Mouse (Mus musculus) ES-E14 (cell line): ENCODE measurements at regions not wholly inside any gene's neighbourhood (a gene's known extent, or its start where the extent isn't known, plus 50 kb on each side); places are given as distances from the start of the nearest gene placed in this dataset.
A peak's percentile ranks its signal among the peaks of the same experiment; 100 is the strongest.

Experiments
- DNase-seq: peaks from one replicate; pipeline ENCODE4 v3.0.0-alpha.2; 2013; ENCODE audit warnings: low read depth, low spot score
- H3K27ac ChIP-seq: 2 replicates; pipeline ENCODE4 v1.5.1; 2012; ENCODE audit warnings: low read depth, mild to moderate bottlenecking, low read length, moderate library complexity, mixed read lengths; ENCODE audit not compliant: poor library complexity, insufficient read depth, severe bottlenecking
- H3K36me3 ChIP-seq: 2 replicates; pipeline ENCODE4 v1.6.1; 2012; ENCODE audit warnings: mild to moderate bottlenecking, low read length, moderate library complexity, mixed read lengths; ENCODE audit not compliant: control insufficient read depth, poor library complexity, insufficient read depth, severe bottlenecking
- H3K4me1 ChIP-seq, 2 experiments: fragments of 150-350 bp in 1 of 2; sonication (generic) in 1 of 2; 2 replicates each; pipeline ENCODE4 v1.6.1; 2012; ENCODE audit warnings: low read length in 2 of 2, mild to moderate bottlenecking in 1 of 2, mixed read lengths in 1 of 2; ENCODE audit not compliant: control insufficient read depth in 2 of 2, insufficient read depth in 2 of 2, poor library complexity in 1 of 2
- H3K4me3 ChIP-seq, 2 experiments: fragments of 150-350 bp in 1 of 2; sonication (generic) in 1 of 2; 2 replicates each; pipeline ENCODE4 v1.5.1; 2012; ENCODE audit warnings: low read length in 2 of 2, low read depth in 1 of 2, mild to moderate bottlenecking in 1 of 2, mixed read lengths in 1 of 2; ENCODE audit not compliant: insufficient read depth in 1 of 2, poor library complexity in 1 of 2, severe bottlenecking in 1 of 2
- H3K9ac ChIP-seq: 2 replicates; pipeline ENCODE4 v1.6.1; 2012; ENCODE audit warnings: low read depth, mild to moderate bottlenecking, low read length, mixed read lengths; ENCODE audit not compliant: poor library complexity, insufficient read depth, severe bottlenecking
- H3K9me3 ChIP-seq: fragments of 150-350 bp; sonication (generic); 2 replicates; pipeline ENCODE4 v1.6.1; 2012; ENCODE audit warnings: low read depth, mild to moderate bottlenecking, low read length; ENCODE audit not compliant: control insufficient read depth, insufficient read depth
- CHD2 ChIP-seq: IDR thresholded peaks from 2 replicates; pipeline ENCODE4 v1.6.1; 2014; ENCODE audit warnings: mild to moderate bottlenecking, low read depth, low read length, inconsistent platforms
- HCFC1 ChIP-seq: IDR thresholded peaks from 2 replicates; pipeline ENCODE4 v1.6.1; 2012; ENCODE audit warnings: low read length, inconsistent platforms, borderline replicate concordance; ENCODE audit not compliant: insufficient read depth
- MAFK ChIP-seq: IDR thresholded peaks from 2 replicates; pipeline ENCODE4 v1.6.1; 2014; ENCODE audit warnings: mild to moderate bottlenecking, low read depth, low read length, inconsistent platforms; ENCODE audit not compliant: insufficient read depth
- ZC3H11A ChIP-seq: IDR thresholded peaks from 2 replicates; pipeline ENCODE4 v1.6.1; 2012; ENCODE audit warnings: low read depth, mild to moderate bottlenecking, inconsistent platforms, low read length, borderline replicate concordance
- ZNF384 ChIP-seq: IDR thresholded peaks from 2 replicates; pipeline ENCODE4 v1.6.1; 2012; ENCODE audit warnings: low read depth, low read length, inconsistent platforms
- in situ Hi-C, 2 experiments: fragments of 600-800 bp; cut with MboI; formaldehyde crosslinking; loops; one replicate each; pipeline ENCODE4 v1.15.1; 2025; ENCODE audit warnings: low sequenced_read_pairs in 2 of 2, inconsistent platforms in 1 of 2; ENCODE audit not compliant: unreplicated experiment in 2 of 2

GRCm38 (mm10) chr11:24397710-24398109 lies 319.9 kb downstream of the Bcl11a start:
- Histone ChIP-seq H3K9ac (no peak overlapping the region), H3K4me3 (no peak overlapping the region), H3K9me3 (no peaks in the 10 kb centered on the region), H3K4me1 (no peaks in the 10 kb centered on the region), H3K36me3 (no peaks in the 10 kb centered on the region), H3K27ac (no peak overlapping the region)
- TF ChIP-seq ZNF384: no peak
- TF ChIP-seq MAFK: no peak
- no peak for TF ChIP-seq ZC3H11A
- no peak for TF ChIP-seq HCFC1
- TF ChIP-seq CHD2: no peak
- in situ Hi-C loops: no loop called here
- no peak for DNase-seq

DNA sequence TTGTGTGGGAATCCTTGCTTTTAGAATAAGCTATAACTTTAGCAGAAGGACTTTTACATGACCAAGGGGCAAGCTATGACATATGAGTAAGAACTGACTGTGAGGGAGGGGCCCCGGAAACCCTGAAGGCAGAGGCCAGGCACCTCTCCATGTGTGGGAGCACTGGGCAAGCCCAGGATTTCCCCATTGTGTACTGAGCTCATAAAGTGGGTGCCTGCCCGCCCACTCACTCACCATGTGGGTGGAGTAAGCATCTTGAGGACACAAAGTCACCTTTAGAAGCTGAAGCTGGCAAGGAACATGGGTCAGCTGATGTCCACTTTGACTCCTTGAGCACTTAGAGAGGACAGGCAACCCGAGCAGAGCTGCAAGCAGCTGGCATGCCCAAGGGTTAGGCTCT lies 323.3 kb downstream of the Bcl11a start:
- H3K9ac ChIP-seq: no peak overlapping the region
- in situ Hi-C loops: no loop called here
- H3K27ac ChIP-seq: no peak overlapping the region
- H3K36me3 ChIP-seq: no peaks in the 10 kb centered on the region
- H3K4me1 ChIP-seq: no peaks in the 10 kb centered on the region
- TF ChIP-seq MAFK (no peak), HCFC1 (no peak), CHD2 (no peak), ZNF384 (no peak), ZC3H11A (no peak)
- no peaks in the 10 kb centered on the region for H3K9me3 ChIP-seq
- no peak overlapping the region for H3K4me3 ChIP-seq
- no peak for DNase-seq

DNA sequence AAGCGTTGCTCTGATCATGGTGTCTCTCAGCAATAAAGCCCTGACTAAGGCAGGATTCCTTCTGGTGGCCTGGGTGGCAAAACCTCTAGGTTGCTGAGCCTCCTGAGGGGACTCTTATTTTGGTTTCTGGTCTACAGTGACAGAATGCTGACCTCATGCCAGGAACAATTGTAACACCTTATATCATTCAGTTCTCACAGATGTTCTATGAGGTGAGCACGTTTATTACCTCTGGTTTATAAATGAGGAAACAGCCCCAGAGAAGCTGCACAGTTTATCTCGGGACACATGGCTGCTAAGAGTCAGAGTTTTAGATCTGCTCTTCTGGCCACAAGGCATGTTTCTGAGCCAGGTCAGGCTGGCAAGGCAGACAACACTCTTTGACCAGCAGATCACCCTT lies 324.3 kb downstream of the Bcl11a start:
- H3K4me1 ChIP-seq: no peaks in the 10 kb centered on the region
- H3K9me3 ChIP-seq: no peaks in the 10 kb centered on the region
- H3K9ac ChIP-seq: no peak overlapping the region
- no peak overlapping the region for H3K4me3 ChIP-seq
- no peak for DNase-seq
- H3K36me3 ChIP-seq: no peaks in the 10 kb centered on the region
- in situ Hi-C loops: no loop called here
- TF ChIP-seq MAFK: no peak
- H3K27ac ChIP-seq: no peak overlapping the region

DNA sequence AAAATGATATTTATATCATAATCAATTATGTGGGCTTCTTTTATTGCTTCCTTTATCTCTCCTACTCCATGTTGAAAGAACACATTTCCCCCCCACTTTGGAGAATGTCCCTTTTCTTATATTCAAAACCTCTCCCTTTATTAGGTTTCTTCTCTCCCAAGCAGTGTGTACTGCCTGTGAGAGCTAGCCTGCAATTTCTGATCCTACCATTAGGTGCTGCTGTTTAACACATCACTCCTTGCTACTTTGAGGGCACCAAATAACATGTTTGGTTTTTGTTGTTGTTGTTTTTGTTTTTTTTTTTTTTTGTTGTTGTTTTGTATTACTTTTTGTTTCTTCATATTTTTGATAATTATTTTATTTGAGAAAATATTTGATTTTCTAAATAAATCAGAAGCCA lies 336.9 kb downstream of the Bcl11a start:
- TF ChIP-seq CHD2 (no peak), MAFK (no peak), ZNF384 (0 out of 2 replicates have a peak, but pooled peaks have one; percentile 26), HCFC1 (no peak), ZC3H11A (peak; percentile 77; the same call in 1 of the 2 replicates)
- Histone ChIP-seq H3K36me3 (no peaks in the 10 kb centered on the region), H3K9ac (no peak overlapping the region), H3K4me1 (no peaks in the 10 kb centered on the region), H3K9me3 (no peaks in the 10 kb centered on the region), H3K27ac (no peak overlapping the region), H3K4me3 (no peak overlapping the region)
- in situ Hi-C loops: no loop called here
- peak; percentile 13 for DNase-seq

GRCm38 (mm10) chr11:24422066-24422775 lies 344.4 kb downstream of the Bcl11a start:
- no peak overlapping the region for H3K27ac ChIP-seq
- no peak overlapping the region for H3K9ac ChIP-seq
- H3K36me3 ChIP-seq: no peaks in the 10 kb centered on the region
- H3K4me1 ChIP-seq: no peaks in the 10 kb centered on the region
- TF ChIP-seq MAFK: no peak
- TF ChIP-seq ZC3H11A: no peak
- TF ChIP-seq HCFC1: no peak
- TF ChIP-seq ZNF384: no peak
- no peak for TF ChIP-seq CHD2
- in situ Hi-C loops: no loop called here
- no peaks in the 10 kb centered on the region for H3K9me3 ChIP-seq
- H3K4me3 ChIP-seq: no peak overlapping the region
- DNase-seq: no peak
